Mouse (Mus musculus) kidney, adult 8-10 months (tissue): ENCODE measurements at regions not wholly inside any gene's neighbourhood (a gene's known extent, or its start where the extent isn't known, plus 50 kb on each side); places are given as distances from the start of the nearest gene placed in this dataset.

Experiments used
- DNase-seq, 2 experiments: peaks; one replicate each; pipeline ENCODE4 v3.0.0; 2022

DNA sequence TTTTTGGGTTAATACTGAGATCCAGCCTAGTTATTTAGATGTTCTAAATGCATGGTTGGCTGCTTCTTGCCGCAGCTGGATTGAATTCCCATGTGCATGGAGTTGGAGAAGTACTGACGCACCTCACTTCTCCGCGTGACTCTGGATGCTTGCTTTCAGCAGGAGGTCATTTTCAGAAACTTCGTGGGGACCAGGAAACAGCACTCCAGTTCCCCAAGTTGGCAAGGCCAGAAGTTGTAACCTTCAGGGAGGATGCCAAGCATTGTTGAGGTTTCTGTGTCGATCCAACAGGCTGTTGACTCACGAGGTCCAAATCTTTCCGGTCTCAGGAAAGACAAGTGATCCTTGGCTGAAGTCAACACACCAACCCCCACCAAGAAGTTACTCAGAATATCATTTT is 167.6 kb upstream of the Dpt start:
- peak; percentile 25 to 30 for DNase-seq

- DNase-seq, result no peak
These were observed 164.8 kb upstream of the Atp1b1 start for GRCm38 (mm10) chr1:164622946-164623345.

DNA sequence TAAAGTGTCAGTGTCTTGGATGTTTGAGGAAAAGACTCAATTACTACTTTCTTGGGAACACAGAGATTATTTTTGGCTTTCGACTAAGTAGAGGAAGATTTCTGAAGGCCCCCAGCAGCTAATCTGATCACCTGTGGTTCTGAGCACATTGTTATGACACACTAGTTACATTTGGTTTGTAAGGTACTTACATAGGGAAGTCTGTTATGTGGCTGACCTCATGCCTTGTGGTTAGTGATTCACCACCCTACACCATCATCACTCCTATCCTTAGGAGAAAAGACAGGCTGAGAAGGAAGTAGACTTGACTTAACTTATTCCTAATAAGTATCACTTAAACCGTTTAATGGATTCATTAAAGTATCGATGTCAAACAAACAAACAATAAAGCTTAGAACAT is 164.3 kb upstream of the Atp1b1 start:
- no peak for DNase-seq

- DNase-seq, result no peak
These were observed 162.0 kb upstream of the Atp1b1 start for GRCm38 (mm10) chr1:164620129-164620528.

GRCm38 (mm10) chr1:164617871-164618270 is 159.7 kb upstream of the Atp1b1 start:
- DNase-seq, result no peak

GRCm38 (mm10) chr1:164607061-164607460 is 148.9 kb upstream of the Atp1b1 start:
- no peak for DNase-seq

DNA sequence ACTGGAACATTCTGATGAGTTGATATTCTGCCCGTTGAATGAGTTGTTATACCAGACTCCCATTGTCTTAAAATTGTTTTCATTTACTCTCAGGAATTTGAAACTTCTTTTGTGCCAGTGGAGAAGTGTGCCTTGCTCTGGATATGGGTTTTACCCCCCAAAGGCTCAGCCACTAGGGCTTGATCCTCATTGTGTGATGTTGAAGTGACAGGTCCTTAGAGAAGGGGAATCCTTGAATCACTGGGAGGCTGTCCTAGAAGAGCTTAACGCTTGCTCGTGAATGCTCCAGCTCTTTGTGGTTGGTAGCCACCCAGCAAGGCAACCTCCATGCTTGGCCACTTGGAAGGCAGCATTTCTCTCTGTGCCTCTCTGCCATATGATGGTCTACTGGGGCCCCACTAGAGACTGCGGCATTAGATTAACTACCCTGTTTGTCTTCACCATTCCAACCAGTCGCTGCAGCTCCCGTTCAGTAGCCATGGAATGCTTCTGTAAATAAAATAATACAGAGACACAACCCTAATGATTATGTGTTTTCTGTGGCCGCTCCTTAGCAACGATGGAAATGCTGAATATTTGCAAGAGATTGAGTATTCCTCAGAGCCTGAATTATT is 148.1 kb upstream of the Atp1b1 start:
- no peak for DNase-seq

GRCm38 (mm10) chr1:164603433-164603832 is 145.3 kb upstream of the Atp1b1 start:
- no peak for DNase-seq

DNA sequence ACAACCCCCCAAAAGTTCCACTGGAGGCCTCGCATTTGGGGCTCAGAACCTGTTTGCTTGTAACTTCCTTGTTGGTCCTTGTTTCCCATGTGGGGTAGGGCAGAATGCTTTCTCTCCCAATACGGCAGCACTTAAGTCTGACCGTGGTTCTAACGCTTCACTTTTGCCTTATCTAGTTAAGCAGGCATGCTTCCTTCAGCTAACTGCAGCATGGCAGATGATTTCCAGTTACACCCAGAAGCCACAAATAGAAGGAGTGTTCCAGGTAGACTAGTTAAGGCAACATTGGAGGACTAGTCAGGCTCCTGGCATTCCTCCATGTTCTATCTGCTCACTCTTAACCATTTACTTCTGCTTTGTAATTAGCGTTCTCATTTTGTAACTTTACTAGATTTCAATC is 144.4 kb upstream of the Atp1b1 start:
- DNase-seq, result no peak

DNA sequence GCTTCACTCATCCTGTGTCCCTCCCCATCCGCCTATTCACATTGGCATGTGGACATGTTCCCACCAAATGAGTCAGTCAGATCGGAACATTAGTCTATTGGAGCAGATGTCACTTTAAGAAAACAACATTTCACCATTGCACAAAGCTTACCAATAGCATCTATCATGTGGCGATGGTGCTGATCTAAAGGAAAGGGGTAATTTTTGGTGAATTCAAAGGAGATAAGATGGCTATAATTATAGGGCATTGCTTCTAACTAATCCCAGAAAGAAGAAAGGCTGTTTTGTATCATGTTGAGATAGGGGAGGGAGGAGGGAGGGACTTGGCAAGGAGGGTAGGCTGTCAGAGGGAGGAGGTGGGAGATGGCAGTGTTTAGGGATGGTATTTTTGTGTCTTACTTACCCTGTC is 132.1 kb upstream of the Atp1b1 start:
- DNase-seq, result no peak

GRCm38 (mm10) chr1:164586066-164586989 is 128.2 kb upstream of the Atp1b1 start:
- no peak for DNase-seq

GRCm38 (mm10) chr1:164576856-164577489 is 118.8 kb upstream of the Atp1b1 start:
- no peak for DNase-seq

- DNase-seq, result no peak
These were observed 115.5 kb upstream of the Atp1b1 start for GRCm38 (mm10) chr1:164573639-164574038.

GRCm38 (mm10) chr1:164572183-164572582 is 114.0 kb upstream of the Atp1b1 start:
- no peak for DNase-seq

DNA sequence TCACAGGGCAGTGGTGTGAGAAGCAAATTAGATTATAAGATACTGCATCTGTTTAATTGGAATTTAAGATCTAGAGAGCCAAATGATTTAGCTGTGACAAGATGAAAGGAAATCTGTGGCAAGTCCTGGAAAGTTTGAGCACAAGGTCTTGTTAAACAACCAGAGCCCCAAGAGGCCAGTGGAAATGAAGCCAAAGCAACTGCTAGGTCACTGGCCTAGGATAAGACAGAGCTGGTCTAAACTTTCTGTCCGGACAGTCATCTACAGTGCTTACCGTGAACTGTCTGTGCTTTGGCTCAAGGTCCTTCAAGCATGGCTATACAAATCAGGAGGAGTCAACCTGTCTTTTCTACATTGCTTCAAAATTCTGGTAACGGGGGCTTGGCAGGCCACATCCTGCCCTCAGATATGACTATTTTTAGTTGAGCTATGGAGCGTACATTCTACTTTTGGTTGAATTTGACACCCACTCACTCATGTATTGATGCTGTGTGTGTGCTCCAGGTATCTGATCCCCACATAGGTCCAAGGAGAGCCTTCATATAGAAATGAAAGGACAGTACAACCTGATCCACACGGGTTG is 113.4 kb upstream of the Atp1b1 start:
- DNase-seq, result no peak

GRCm38 (mm10) chr1:164564847-164565246 is 106.7 kb upstream of the Atp1b1 start:
- DNase-seq, result no peak

DNA sequence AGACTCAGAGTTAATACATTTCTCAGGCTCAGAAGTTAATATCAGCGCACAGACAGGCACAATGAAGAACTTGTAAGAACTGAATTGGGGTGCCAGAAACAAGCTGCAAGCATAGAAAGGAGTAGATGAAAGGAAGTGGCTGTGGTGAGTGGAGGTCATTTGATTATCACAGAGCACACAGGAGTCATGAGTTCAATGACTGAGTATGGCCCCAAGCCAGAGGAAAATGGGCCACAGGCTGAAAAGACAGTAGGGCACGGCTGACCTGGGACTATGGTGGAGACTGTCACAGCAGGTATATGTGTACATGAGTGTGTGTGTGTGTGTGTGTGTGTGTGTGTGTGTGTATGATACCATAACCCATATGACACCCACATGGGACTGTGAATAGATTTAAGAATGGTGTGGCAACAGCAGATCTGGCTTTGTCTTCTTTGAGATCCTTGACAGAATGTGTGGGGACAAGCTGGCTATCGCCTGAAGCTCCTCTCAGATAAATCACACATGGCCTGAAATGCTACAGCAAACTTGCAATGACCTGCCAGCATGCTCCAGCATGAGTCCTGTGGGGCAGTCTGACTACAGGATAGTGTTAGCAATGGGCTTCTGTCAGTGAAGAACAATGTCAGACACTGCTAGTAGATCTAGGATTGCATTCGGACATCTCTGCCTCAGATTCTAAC is 101.5 kb upstream of the Atp1b1 start:
- no peak for DNase-seq

GRCm38 (mm10) chr1:164552658-164553057 is 94.5 kb upstream of the Atp1b1 start:
- no peak for DNase-seq

DNA sequence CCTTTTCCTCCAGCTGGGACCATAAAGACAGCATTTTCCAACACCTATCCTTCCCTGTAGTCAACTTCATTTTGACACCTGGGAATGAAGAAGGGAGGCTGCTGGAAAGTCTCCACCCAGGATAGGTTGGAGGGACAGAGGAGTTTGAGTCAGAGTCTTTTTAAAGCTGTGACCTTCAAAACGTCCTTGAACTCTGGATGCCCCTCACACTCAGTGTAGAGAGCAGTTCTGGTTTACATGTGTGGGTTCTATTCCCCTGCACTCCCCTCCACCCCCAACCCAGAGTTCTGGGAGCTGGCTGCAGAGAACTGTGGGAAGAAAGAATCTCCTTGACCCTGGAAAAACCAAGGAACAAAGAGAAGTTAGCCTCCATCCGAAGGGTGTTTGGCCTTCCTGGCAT is 92.9 kb upstream of the Atp1b1 start:
- DNase-seq, result no peak

GRCm38 (mm10) chr1:164550596-164550995 is 92.4 kb upstream of the Atp1b1 start:
- peak; percentile 28 to 39 for DNase-seq

GRCm38 (mm10) chr1:164548071-164548470 is 89.9 kb upstream of the Atp1b1 start:
- DNase-seq, result no peak

GRCm38 (mm10) chr1:164545843-164546242 is 87.7 kb upstream of the Atp1b1 start:
- DNase-seq, result no peak
